Mouse (Mus musculus): ENCODE measurements at regions not wholly inside any gene's neighbourhood (a gene's known extent, or its start where the extent isn't known, plus 50 kb on each side); places are given as distances from the start of the nearest gene placed in this dataset.

DNA sequence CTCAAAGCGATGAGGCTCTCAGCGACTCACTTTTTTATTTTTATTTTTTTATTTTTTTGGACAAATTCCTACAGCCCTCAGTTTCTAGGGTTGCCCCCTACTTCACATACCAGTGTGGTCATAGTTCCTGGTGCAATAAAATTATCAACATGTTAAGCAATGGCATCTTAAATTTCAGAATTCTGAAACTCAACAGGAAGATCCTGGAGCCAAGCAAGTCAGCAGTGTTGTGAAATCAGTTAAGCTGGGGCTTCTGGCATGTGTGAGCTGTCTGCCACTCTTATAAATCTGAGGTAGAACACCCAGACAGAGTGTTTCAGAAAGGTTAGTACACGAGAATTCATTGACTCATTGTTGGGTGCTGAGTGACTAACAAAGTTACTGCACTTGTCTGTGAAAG lies 328.6 kb upstream of the Ubash3b start:
- Histone ChIP-seq H3K36me3 (ENCODE audit: control insufficient read depth, insufficient read depth, low read length) (no peaks in the 10 kb centered on the region), H3K4me1 (replicated peaks; ENCODE audit: control insufficient read depth, insufficient read depth, low read length) (no peaks in the 10 kb centered on the region), H3K27ac (ENCODE audit: control insufficient read depth, insufficient read depth, low read length) (no peak overlapping the region), H3K27me3 (ENCODE audit: control insufficient read depth, insufficient read depth, low read length) (no peaks in the 10 kb centered on the region), H3K4me3 (ENCODE audit: control insufficient read depth, insufficient read depth, low read length) (no peak overlapping the region)
- no peak for TF ChIP-seq CTCF (IDR thresholded peaks at IDR 0.05; ENCODE audit: borderline replicate concordance, control insufficient read depth, extremely low read depth, insufficient read depth, low read length, poor library complexity)
- WGBS = 91% methylated on average over 3 of the region's 3 CpGs
- no peak for DNase-seq

DNA sequence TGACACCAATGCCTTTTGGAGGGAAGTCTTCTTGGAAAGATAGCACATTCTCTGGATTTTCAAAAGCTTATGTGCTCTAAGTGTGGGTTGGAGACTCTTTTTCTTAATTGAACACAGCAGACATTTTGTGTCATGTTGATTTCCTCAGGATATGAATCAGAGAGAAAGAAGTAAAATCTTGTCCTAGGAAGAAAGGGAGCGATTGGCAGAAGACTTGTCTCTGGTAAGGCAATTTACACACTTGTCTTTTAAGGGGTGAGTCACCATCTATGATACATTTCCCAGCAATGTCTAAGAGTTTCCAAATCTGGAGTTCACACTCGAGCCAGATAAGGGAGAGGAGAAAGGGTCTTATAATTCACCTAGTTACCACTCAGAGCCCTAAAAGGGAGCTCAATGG lies 326.5 kb upstream of the Ubash3b start:
- Histone ChIP-seq H3K36me3 (ENCODE audit: control insufficient read depth, insufficient read depth, low read length) (no peaks in the 10 kb centered on the region), H3K4me3 (ENCODE audit: control insufficient read depth, insufficient read depth, low read length) (no peak overlapping the region), H3K27ac (ENCODE audit: control insufficient read depth, insufficient read depth, low read length) (no peak overlapping the region), H3K4me1 (replicated peaks; ENCODE audit: control insufficient read depth, insufficient read depth, low read length) (no peaks in the 10 kb centered on the region), H3K27me3 (ENCODE audit: control insufficient read depth, insufficient read depth, low read length) (no peaks in the 10 kb centered on the region)
- no peak for TF ChIP-seq POLR2A (IDR thresholded peaks at IDR 0.05; ENCODE audit: control insufficient read depth, extremely low read depth, insufficient read depth, low read length, poor library complexity)
- TF ChIP-seq CTCF (IDR thresholded peaks at IDR 0.05; ENCODE audit: borderline replicate concordance, control insufficient read depth, extremely low read depth, insufficient read depth, low read length, poor library complexity) = no peak
- WGBS = 78% methylated on average over 2 of the region's 2 CpGs
- no peak for DNase-seq

DNA sequence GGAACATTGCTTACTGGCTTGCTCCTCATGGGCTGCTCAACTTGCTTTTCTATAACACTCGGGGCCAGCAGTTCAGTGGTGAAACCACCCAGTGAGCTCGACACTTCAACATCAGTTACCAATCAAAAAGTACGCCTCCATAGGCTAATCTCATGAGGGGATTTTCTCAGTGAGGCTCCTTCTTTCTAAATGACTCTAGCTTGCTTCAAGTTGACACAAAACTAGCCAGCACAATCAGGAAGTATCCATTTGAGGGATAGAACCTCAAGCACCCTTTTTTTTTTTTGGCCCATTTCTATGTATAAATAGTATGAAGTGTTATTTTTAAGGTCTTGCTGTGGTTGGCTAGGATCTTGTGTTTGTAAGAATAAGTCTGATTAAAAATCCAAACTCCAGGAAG lies 321.7 kb upstream of the Ubash3b start:
- Histone ChIP-seq H3K27ac (ENCODE audit: control insufficient read depth, insufficient read depth, low read length) (no peak overlapping the region), H3K4me3 (ENCODE audit: control insufficient read depth, insufficient read depth, low read length) (no peak overlapping the region), H3K4me1 (replicated peaks; ENCODE audit: control insufficient read depth, insufficient read depth, low read length) (no peaks in the 10 kb centered on the region), H3K27me3 (ENCODE audit: control insufficient read depth, insufficient read depth, low read length) (no peaks in the 10 kb centered on the region), H3K36me3 (ENCODE audit: control insufficient read depth, insufficient read depth, low read length) (no peaks in the 10 kb centered on the region)
- WGBS = 95% methylated on average over 3 of the region's 3 CpGs
- TF ChIP-seq CTCF (IDR thresholded peaks at IDR 0.05; ENCODE audit: borderline replicate concordance, control insufficient read depth, extremely low read depth, insufficient read depth, low read length, poor library complexity) = no peak
- no peak for TF ChIP-seq POLR2A (IDR thresholded peaks at IDR 0.05; ENCODE audit: control insufficient read depth, extremely low read depth, insufficient read depth, low read length, poor library complexity)
- no peak for DNase-seq

DNA sequence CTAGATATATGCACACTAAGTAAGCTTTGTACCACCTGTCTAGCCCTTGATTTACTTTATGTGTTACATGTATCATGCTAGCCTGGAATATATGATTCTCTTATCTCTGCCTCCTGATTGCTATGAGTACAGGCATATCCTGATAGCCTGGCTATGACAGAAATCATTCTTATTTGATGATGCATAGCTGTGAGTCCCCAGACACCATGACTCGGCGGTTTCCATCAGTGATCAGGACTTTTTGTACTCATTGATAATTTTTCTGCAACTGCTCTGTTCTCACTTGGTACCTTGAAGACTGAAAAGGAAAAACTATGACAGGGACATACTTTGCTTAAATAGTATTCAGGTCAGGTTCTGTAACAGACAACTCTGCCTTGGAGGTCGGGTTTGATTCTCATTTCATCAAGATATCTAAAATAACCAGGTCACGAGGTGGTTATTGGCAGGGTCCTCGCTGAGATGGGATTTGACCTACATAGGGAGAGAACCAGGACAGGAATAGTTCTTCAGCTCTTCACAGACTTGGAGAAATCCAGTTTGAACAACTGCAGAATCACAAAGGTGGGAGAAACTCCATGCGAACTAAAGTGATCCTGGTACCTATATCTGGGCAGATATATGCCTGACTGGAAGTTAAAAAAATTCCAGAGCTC lies 320.2 kb upstream of the Ubash3b start:
- Histone ChIP-seq H3K36me3 (ENCODE audit: control insufficient read depth, insufficient read depth, low read length) (no peaks in the 10 kb centered on the region), H3K27me3 (ENCODE audit: control insufficient read depth, insufficient read depth, low read length) (no peaks in the 10 kb centered on the region), H3K27ac (ENCODE audit: control insufficient read depth, insufficient read depth, low read length) (no peak overlapping the region), H3K4me1 (replicated peaks; ENCODE audit: control insufficient read depth, insufficient read depth, low read length) (no peaks in the 10 kb centered on the region), H3K4me3 (ENCODE audit: control insufficient read depth, insufficient read depth, low read length) (no peak overlapping the region)
- no peak for DNase-seq
- WGBS = 91% methylated on average over 6 of the region's 6 CpGs
- TF ChIP-seq POLR2A (IDR thresholded peaks at IDR 0.05; ENCODE audit: control insufficient read depth, extremely low read depth, insufficient read depth, low read length, poor library complexity) = no peak
- no peak for TF ChIP-seq CTCF (IDR thresholded peaks at IDR 0.05; ENCODE audit: borderline replicate concordance, control insufficient read depth, extremely low read depth, insufficient read depth, low read length, poor library complexity)

DNA sequence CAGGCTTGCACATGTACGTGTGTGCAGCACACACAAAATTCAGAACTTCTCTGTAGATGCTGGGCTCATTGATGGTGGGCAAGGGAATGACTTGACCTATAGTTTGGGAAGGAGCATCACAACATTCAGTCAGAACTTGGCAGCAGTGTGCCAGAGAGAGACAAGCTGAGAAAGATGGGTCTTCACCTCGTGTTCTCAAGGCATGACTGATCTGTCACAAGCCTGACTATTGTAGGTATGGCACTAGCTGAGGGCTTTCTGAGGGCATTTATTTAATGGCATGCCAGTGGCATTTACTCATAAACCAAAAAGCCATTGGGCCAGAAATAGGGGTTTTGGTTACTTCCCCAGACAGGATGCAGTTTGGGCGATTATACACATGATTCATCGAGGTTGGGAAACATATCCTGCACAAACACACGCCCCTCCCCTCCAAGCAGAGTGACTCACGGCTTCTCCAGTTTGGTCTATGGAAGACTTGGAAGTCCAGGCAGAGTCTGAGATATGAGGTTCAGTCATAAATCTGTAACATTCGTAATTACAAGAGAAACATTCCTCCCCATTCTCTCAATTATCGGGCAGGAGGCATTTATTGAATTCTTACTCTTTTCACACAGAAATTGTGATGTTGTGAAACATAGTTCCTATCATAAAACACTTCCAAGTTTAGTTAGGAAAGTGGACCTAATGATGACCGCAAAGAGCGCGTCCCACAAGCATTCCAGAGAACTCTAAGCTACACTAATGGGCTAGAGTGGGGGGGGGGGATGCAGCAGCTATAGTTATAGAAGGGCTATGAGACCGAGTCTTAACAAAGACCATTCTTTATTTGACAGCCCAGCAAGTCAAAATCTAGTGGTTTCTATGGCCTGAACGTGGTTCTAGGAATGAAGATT lies 318.6 kb upstream of the Ubash3b start:
- no peak for DNase-seq
- TF ChIP-seq POLR2A (IDR thresholded peaks at IDR 0.05; ENCODE audit: control insufficient read depth, extremely low read depth, insufficient read depth, low read length, poor library complexity) (no peak), CTCF (IDR thresholded peaks at IDR 0.05; ENCODE audit: borderline replicate concordance, control insufficient read depth, extremely low read depth, insufficient read depth, low read length, poor library complexity) (no peak)
- 65% methylated on average over 13 of the region's 13 CpGs for WGBS
- no peak overlapping the region for H3K4me3 ChIP-seq (ENCODE audit: control insufficient read depth, insufficient read depth, low read length)
- H3K4me1 ChIP-seq (replicated peaks; ENCODE audit: control insufficient read depth, insufficient read depth, low read length) = no peaks in the 10 kb centered on the region
- no peaks in the 10 kb centered on the region for H3K36me3 ChIP-seq (ENCODE audit: control insufficient read depth, insufficient read depth, low read length)
- no peaks in the 10 kb centered on the region for H3K27me3 ChIP-seq (ENCODE audit: control insufficient read depth, insufficient read depth, low read length)
- H3K27ac ChIP-seq (ENCODE audit: control insufficient read depth, insufficient read depth, low read length) = no peak overlapping the region

DNA sequence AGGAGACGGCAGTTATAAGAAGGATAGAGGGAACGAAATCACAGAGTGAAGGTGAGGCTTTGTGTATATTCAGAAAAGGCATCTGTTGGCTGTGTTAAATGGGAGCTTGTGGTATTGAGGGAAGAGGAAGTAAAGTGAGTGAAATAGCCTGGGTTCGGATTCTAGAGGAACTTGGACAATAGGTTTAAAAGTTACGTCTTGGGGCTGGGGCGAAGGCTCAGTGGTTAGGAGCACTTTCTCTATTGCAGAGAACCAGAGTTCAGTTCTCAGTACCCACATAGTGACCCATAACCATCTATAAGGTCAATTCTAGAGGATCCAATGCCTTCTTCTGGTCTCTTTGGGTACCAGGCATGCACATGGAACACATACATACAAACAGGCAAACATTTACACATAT lies 317.6 kb upstream of the Ubash3b start:
- 57% methylated on average over 5 of the region's 5 CpGs for WGBS
- Histone ChIP-seq H3K36me3 (ENCODE audit: control insufficient read depth, insufficient read depth, low read length) (no peaks in the 10 kb centered on the region), H3K27me3 (ENCODE audit: control insufficient read depth, insufficient read depth, low read length) (no peaks in the 10 kb centered on the region), H3K4me1 (replicated peaks; ENCODE audit: control insufficient read depth, insufficient read depth, low read length) (no peaks in the 10 kb centered on the region), H3K27ac (ENCODE audit: control insufficient read depth, insufficient read depth, low read length) (no peak overlapping the region), H3K4me3 (ENCODE audit: control insufficient read depth, insufficient read depth, low read length) (no peak overlapping the region)
- TF ChIP-seq POLR2A (IDR thresholded peaks at IDR 0.05; ENCODE audit: control insufficient read depth, extremely low read depth, insufficient read depth, low read length, poor library complexity) (no peak), CTCF (IDR thresholded peaks at IDR 0.05; ENCODE audit: borderline replicate concordance, control insufficient read depth, extremely low read depth, insufficient read depth, low read length, poor library complexity) (no peak)
- DNase-seq = no peak
